Mouse (Mus musculus): Measurements from ENCODE around the gene Dazap1. TPM values are rescaled to one million over a fixed set of nuclear protein-coding genes. Genes with fewer than 3 reads are reported as not detected.

Gene Dazap1
- polyA plus RNA-seq, 1 experiment = 175 TPM

DNA sequence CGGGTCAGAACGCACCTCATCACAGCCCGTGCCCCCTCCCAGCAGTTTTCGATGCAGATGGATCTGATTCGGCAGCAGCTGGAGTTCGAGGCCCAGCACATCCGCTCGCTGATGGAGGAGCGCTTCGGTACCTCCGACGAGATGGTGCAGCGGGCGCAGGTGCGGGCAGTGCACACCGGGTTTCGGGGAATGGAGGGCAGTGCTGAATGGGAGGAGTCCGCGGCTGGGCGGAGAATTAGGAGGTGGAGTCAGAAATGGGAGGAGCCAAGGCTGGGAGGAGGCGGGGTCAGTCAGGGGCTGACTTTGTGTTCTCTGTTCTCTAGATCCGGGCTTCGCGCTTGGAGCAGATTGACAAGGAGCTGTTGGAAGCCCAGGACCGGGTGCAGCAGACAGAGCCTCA, 43.6 kb downstream of the Dazap1 start:
- no peak overlapping the region for H3K27ac ChIP-seq (ENCODE audit: insufficient read depth, low read length)
- H3K4me3 ChIP-seq (ENCODE audit: low read depth, low read length) = peak overlapping the region; percentile 77
- H3K27me3 ChIP-seq (ENCODE audit: control insufficient read depth, insufficient read depth, low read length, poor library complexity, severe bottlenecking) = no peaks in the 10 kb centered on the region
- no peaks in the 10 kb centered on the region for H3K9me3 ChIP-seq (replicated peaks; ENCODE audit: control insufficient read depth, insufficient read depth, low read length, poor library complexity, severe bottlenecking)
- no peaks in the 10 kb centered on the region for H3K4me1 ChIP-seq (ENCODE audit: control insufficient read depth, insufficient read depth, low read length)
- H3K9ac ChIP-seq (ENCODE audit: low read depth, poor library complexity, severe bottlenecking) = peak overlapping the region; percentile 32
- no peaks in the 10 kb centered on the region for H3K36me3 ChIP-seq (ENCODE audit: control insufficient read depth, insufficient read depth, low read length, poor library complexity, severe bottlenecking)
- TF ChIP-seq EP300 (IDR thresholded peaks at IDR 0.05; ENCODE audit: insufficient read depth, low read depth, low read length) (no peak), CTCF (IDR thresholded peaks at IDR 0.05; ENCODE audit: low read depth, low read length) (no peak), POLR2A (IDR thresholded peaks at IDR 0.05; ENCODE audit: insufficient read depth, low read length) (peak; percentile 80)

DNA sequence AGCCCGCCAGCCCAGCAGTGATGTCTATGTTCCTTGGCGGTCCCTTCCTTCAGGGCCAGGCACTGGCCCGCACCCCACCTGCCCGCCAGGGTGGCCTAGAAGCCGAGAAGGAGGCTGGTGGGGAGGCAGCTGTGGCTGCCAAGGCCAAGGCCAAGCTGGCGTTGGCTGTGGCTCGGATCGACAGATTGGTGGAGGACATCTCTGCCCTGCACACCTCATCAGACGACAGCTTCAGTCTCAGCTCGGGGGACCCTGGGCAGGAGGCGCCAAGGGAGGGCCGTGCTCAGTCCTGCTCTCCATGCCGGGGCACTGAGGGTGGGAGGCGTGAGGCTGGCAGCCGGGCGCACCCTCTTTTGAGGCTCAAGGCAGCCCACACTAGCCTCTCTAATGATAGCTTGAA, 50.3 kb downstream of the Dazap1 start:
- Histone ChIP-seq H3K9me3 (replicated peaks; ENCODE audit: control insufficient read depth, insufficient read depth, low read length, poor library complexity, severe bottlenecking) (no peaks in the 10 kb centered on the region), H3K27ac (ENCODE audit: insufficient read depth, low read length) (no peak overlapping the region), H3K36me3 (ENCODE audit: control insufficient read depth, insufficient read depth, low read length, poor library complexity, severe bottlenecking) (no peaks in the 10 kb centered on the region), H3K27me3 (ENCODE audit: control insufficient read depth, insufficient read depth, low read length, poor library complexity, severe bottlenecking) (no peaks in the 10 kb centered on the region), H3K9ac (ENCODE audit: low read depth, poor library complexity, severe bottlenecking) (no peak overlapping the region), H3K4me1 (ENCODE audit: control insufficient read depth, insufficient read depth, low read length) (no peaks in the 10 kb centered on the region), H3K4me3 (ENCODE audit: low read depth, low read length) (peak overlapping the region; percentile 44)
- TF ChIP-seq EP300 (IDR thresholded peaks at IDR 0.05; ENCODE audit: insufficient read depth, low read depth, low read length) (no peak), CTCF (IDR thresholded peaks at IDR 0.05; ENCODE audit: low read depth, low read length) (no peak), POLR2A (IDR thresholded peaks at IDR 0.05; ENCODE audit: insufficient read depth, low read length) (no peak)

DNA sequence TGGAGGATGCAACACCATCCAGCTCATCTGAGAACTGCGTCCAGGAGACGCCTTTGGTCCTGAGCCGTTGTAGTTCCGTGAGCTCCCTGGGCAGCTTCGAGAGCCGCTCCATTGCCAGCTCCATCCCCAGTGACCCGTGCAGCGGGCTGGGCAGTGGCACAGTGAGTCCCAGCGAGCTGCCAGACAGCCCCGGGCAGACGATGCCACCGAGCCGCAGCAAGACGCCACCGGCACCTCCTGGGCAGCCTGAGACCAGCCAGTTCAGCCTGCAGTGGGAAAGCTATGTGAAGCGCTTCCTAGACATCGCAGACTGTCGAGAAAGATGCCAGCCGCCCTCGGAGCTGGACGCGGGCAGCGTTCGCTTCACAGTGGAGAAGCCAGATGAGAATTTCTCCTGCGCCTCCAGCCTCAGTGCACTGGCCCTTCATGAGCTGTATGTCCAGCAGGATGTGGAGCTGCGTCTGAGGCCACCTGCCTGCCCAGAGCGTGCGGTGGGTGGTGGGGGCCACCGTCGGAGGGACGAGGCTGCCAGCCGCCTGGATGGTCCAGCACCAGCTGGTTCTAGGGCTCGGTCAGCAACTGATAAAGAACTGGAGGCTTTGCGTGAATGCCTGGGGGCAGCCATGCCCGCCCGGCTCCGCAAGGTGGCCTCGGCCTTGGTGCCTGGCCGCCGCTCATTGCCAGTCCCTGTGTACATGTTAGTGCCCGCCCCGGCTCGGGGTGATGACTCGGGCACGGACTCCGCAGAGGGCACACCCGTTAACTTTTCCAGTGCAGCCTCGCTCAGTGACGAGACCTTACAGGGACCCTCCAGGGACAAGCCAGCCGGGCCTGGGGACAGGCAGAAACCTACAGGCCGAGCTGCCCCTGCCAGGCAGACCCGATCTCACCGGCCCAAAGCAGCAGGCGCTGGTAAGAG, 51.6 kb downstream of the Dazap1 start:
- Histone ChIP-seq H3K4me3 (ENCODE audit: low read depth, low read length) (peak overlapping the region; percentile 8), H3K4me1 (ENCODE audit: control insufficient read depth, insufficient read depth, low read length) (no peaks in the 10 kb centered on the region), H3K27ac (ENCODE audit: insufficient read depth, low read length) (no peak overlapping the region), H3K27me3 (ENCODE audit: control insufficient read depth, insufficient read depth, low read length, poor library complexity, severe bottlenecking) (no peaks in the 10 kb centered on the region), H3K9ac (ENCODE audit: low read depth, poor library complexity, severe bottlenecking) (peak overlapping the region; percentile 26; the same call in 1 of the 2 replicates), H3K9me3 (replicated peaks; ENCODE audit: control insufficient read depth, insufficient read depth, low read length, poor library complexity, severe bottlenecking) (no peaks in the 10 kb centered on the region), H3K36me3 (ENCODE audit: control insufficient read depth, insufficient read depth, low read length, poor library complexity, severe bottlenecking) (no peaks in the 10 kb centered on the region)
- no peak for TF ChIP-seq POLR2A (IDR thresholded peaks at IDR 0.05; ENCODE audit: insufficient read depth, low read length)

DNA sequence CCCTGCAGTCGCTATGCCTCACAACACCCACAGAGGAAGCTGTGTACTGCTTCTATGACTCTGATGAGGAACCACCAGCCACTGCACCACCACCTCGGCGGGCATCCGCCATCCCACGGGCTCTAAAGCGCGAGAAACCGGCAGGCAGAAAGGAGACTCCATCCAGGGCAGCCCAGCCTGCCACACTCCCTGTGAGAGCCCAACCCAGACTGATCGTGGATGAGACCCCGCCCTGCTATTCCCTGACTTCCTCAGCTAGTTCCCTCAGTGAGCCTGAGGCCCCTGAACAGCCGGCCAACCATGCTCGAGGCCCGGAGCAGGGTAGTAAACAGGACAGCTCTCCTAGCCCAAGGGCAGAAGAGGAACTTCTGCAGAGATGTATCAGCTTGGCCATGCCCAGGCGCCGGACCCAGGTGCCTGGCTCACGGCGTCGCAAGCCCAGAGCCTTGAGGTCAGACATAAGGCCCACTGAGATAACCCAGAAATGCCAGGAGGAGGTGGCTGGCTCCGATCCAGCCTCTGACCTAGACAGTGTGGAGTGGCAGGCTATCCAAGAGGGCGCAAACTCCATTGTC, 52.4 kb downstream of the Dazap1 start:
- H3K9ac ChIP-seq (ENCODE audit: low read depth, poor library complexity, severe bottlenecking) = peak overlapping the region; percentile 26; the same call in 1 of the 2 replicates
- no peak overlapping the region for H3K27ac ChIP-seq (ENCODE audit: insufficient read depth, low read length)
- TF ChIP-seq CTCF (IDR thresholded peaks at IDR 0.05; ENCODE audit: low read depth, low read length) = no peak
- no peak for TF ChIP-seq EP300 (IDR thresholded peaks at IDR 0.05; ENCODE audit: insufficient read depth, low read depth, low read length)
- no peak for TF ChIP-seq POLR2A (IDR thresholded peaks at IDR 0.05; ENCODE audit: insufficient read depth, low read length)
- H3K36me3 ChIP-seq (ENCODE audit: control insufficient read depth, insufficient read depth, low read length, poor library complexity, severe bottlenecking) = no peaks in the 10 kb centered on the region
- H3K27me3 ChIP-seq (ENCODE audit: control insufficient read depth, insufficient read depth, low read length, poor library complexity, severe bottlenecking) = no peaks in the 10 kb centered on the region
- H3K4me3 ChIP-seq (ENCODE audit: low read depth, low read length) = peak overlapping the region; percentile 8
- H3K9me3 ChIP-seq (replicated peaks; ENCODE audit: control insufficient read depth, insufficient read depth, low read length, poor library complexity, severe bottlenecking) = no peaks in the 10 kb centered on the region
- H3K4me1 ChIP-seq (ENCODE audit: control insufficient read depth, insufficient read depth, low read length) = no peaks in the 10 kb centered on the region

DNA sequence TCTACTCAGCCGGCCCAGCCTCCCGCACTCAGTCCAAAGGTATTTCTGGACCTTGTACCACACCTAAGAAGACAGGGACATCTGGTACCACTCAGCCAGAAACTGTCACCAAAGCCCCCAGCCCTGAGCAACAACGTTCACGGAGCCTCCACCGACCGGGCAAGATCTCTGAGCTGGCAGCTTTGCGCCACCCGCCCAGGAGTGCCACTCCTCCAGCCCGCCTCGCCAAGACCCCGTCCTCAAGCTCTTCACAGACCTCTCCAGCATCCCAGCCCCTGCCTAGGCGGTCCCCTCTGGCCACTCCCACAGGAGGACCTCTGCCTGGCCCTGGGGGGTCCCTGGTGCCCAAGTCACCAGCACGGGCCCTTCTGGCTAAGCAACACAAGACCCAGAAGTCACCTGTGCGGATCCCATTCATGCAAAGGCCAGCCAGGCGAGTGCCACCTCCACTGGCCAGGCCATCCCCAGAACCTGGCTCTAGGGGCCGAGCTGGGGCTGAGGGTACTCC, 53.3 kb downstream of the Dazap1 start:
- no peak overlapping the region for H3K27ac ChIP-seq (ENCODE audit: insufficient read depth, low read length)
- H3K36me3 ChIP-seq (ENCODE audit: control insufficient read depth, insufficient read depth, low read length, poor library complexity, severe bottlenecking) = no peaks in the 10 kb centered on the region
- H3K4me1 ChIP-seq (ENCODE audit: control insufficient read depth, insufficient read depth, low read length) = no peaks in the 10 kb centered on the region
- H3K9ac ChIP-seq (ENCODE audit: low read depth, poor library complexity, severe bottlenecking) = 0 out of 2 replicates have a peak overlapping the region, but pooled peaks have one; percentile 9
- H3K9me3 ChIP-seq (replicated peaks; ENCODE audit: control insufficient read depth, insufficient read depth, low read length, poor library complexity, severe bottlenecking) = no peaks in the 10 kb centered on the region
- TF ChIP-seq CTCF (IDR thresholded peaks at IDR 0.05; ENCODE audit: low read depth, low read length) = no peak
- no peak for TF ChIP-seq POLR2A (IDR thresholded peaks at IDR 0.05; ENCODE audit: insufficient read depth, low read length)
- TF ChIP-seq EP300 (IDR thresholded peaks at IDR 0.05; ENCODE audit: insufficient read depth, low read depth, low read length) = no peak
- H3K4me3 ChIP-seq (ENCODE audit: low read depth, low read length) = peak overlapping the region; percentile 14; the same call in 1 of the 2 replicates
- no peaks in the 10 kb centered on the region for H3K27me3 ChIP-seq (ENCODE audit: control insufficient read depth, insufficient read depth, low read length, poor library complexity, severe bottlenecking)

DNA sequence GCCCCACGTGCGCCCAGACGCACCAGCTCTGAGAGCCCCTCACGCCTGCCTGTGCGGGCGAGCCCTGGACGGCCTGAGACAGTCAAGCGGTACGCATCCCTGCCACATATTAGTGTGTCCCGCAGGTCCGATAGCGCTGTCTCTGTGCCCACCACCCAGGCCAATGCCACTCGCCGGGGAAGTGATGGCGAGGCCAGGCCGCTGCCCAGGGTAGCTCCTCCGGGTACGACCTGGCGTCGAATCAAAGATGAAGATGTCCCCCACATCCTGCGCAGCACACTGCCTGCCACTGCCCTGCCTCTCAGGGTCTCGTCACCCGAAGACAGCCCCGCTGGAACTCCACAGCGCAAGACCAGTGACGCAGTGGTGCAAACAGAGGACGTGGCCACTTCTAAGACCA, 54.0 kb downstream of the Dazap1 start:
- Histone ChIP-seq H3K36me3 (ENCODE audit: control insufficient read depth, insufficient read depth, low read length, poor library complexity, severe bottlenecking) (no peaks in the 10 kb centered on the region), H3K4me1 (ENCODE audit: control insufficient read depth, insufficient read depth, low read length) (no peaks in the 10 kb centered on the region), H3K27ac (ENCODE audit: insufficient read depth, low read length) (no peak overlapping the region), H3K4me3 (ENCODE audit: low read depth, low read length) (peak overlapping the region; percentile 14), H3K27me3 (ENCODE audit: control insufficient read depth, insufficient read depth, low read length, poor library complexity, severe bottlenecking) (no peaks in the 10 kb centered on the region), H3K9me3 (replicated peaks; ENCODE audit: control insufficient read depth, insufficient read depth, low read length, poor library complexity, severe bottlenecking) (no peaks in the 10 kb centered on the region), H3K9ac (ENCODE audit: low read depth, poor library complexity, severe bottlenecking) (0 out of 2 replicates have a peak overlapping the region, but pooled peaks have one; percentile 9)
- TF ChIP-seq POLR2A (IDR thresholded peaks at IDR 0.05; ENCODE audit: insufficient read depth, low read length) = no peak
- no peak for TF ChIP-seq EP300 (IDR thresholded peaks at IDR 0.05; ENCODE audit: insufficient read depth, low read depth, low read length)
- no peak for TF ChIP-seq CTCF (IDR thresholded peaks at IDR 0.05; ENCODE audit: low read depth, low read length)

Data from ES-Bruce4 (cell line).